In the genomic region with DNA sequence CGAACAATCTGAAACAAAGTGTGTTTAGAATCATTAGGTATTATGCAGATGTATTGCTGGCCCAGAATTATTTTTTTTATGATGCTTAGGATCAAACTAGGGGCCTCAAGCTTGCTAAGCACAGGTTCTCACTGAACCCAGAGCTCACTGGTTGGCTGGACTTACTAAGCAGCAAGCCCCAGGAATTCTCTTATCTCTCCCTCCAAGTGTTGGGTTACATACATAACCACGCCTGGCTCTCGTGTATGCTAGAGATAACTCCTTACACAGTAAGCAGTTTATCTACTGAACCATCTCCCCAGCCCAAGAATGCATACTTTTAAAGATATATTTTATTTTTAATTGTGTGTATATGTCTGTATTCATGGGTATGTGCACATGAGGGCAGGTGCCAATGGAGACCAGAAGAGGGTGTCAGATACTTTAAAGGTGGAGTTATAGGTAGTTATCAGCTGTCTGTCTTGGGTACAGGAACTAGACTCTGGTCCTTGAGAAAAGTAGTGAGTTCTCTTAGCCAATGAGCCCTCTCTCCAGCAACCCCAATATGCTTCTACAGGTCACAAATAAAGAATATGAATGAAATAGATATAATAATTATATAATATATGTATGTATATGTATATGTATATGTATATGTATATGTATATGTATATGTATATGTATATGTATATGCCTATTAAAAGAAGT, we compare ENCODE assay signal across 15 mouse cellular contexts.
DNase-seq lines count a peak whose midpoint lies in the region; ATAC-seq lines count a peak whose summit lies in the region.
"Had no signal": no experiment of that assay in that cellular context is flagged by ENCODE, and none has a peak within 500 bp of the region (broad histone marks: within the 10 kb centered on the region; RNA-seq: fewer than 3 reads in every experiment).

No protein-coding gene starts in this region.

- DNase-seq in 416B (ENCODE audit: low read depth) = peak; percentile 87
- DNase-seq in MEL-GATA-1-ER (ENCODE audit: extremely low read depth, low read depth) = peak; percentile 71
- peak; percentile 74 for DNase-seq in liver
- DNase-seq in adrenal gland, adult 18-20 months (ENCODE audit: low spot score in 2 of 2) = no peak
- no peak for DNase-seq in lung, postnatal 10 days
- no peak for DNase-seq in lung, postnatal 25 days (ENCODE audit: low spot score)
- DNase-seq: adrenal gland, postnatal 25 days; cerebellum, postnatal 36 days; gastrocnemius, postnatal 10 days; kidney, postnatal 14 days; lung, postnatal 14 days; right cerebral cortex, adult 18-20 months; spleen, adult 18-20 months had no signal

- ATAC-seq in megakaryocyte progenitor cell, adult 5-6 weeks (replicated peaks; ENCODE audit: poor library complexity) = peak; percentile 91
- ATAC-seq: forebrain, embryonic 15.5 days had no signal

Comparison
In these comparisons a context has a peak if more than half of its experiments do, and no peak if none do; other contexts are left out.
1. DNase-seq: peak in 416B (single experiment), MEL-GATA-1-ER (single experiment) and liver (single experiment); none in adrenal gland, adult 18-20 months (0 of 2), lung, postnatal 10 days (single experiment) and lung, postnatal 25 days (single experiment).